ENCODE assay signal across 29 mouse cellular contexts in the genomic region with DNA sequence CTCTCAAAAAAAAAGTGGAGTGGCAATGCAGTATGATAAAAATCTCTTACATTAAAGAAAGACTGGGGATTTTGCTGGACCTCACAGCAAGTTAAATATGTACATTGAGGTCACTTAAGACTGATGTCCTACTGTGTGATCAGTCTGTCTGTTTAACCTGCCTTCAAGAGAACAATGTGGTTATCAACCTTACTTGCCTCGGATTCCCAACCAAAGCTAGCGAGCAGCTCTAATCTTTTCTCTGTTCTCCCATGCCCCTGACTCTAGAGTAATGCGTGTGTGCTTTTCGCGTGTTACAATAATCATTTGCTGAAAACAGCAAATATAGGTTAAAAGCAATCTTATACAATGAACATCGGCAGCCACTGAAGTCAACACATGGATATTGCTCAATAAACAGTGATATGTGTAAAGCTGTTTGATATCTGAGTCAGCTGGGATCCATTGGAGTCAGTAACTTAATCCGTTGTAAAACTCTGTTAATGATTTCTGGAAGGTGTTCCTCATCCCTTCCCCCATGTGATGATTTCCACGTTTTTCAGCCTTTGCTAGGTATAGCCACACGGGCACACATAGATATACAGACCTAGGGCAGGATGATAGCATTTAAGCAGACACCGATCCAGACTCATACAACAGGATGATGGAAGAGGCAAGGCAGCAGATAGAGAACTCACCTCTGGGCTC. TPM values are rescaled to one million over a fixed set of nuclear protein-coding genes. Genes with fewer than 3 reads are reported as not detected.
DNase-seq lines count a peak whose midpoint lies in the region; ATAC-seq and TF ChIP-seq lines count a peak whose summit lies in the region.
"Had no signal": no experiment of that assay in that cellular context is flagged by ENCODE, and none has a peak within 500 bp of the region (broad histone marks: within the 10 kb centered on the region; RNA-seq: fewer than 3 reads in every experiment).

No protein-coding gene starts in this region.

- peak; percentile 68 for ATAC-seq in intestine, embryonic 14.5 days (replicated peaks; ENCODE audit: low FRiP score, low TSS enrichment, low read depth)
- peak; percentile 90 for ATAC-seq in liver, postnatal 0 days
- peak; percentile 79 for ATAC-seq in stomach, postnatal 0 days (ENCODE audit: low FRiP score, low TSS enrichment)
- ATAC-seq: activated CD4-positive, CD25-positive, alpha-beta regulatory T cell, adult 4 months; forebrain, postnatal 0 days; lung, postnatal 0 days; midbrain, embryonic 13.5 days had no signal

- H3K27me3 ChIP-seq in MEL (ENCODE audit: control insufficient read depth in 1 of 2, insufficient read depth in 2 of 2, low read length in 2 of 2): no peaks in the 10 kb centered on the region
- no peaks in the 10 kb centered on the region for H3K27me3 ChIP-seq in intestine, embryonic 14.5 days (replicated peaks; ENCODE audit: control insufficient read depth, insufficient read depth, low read length)
- H3K27me3 ChIP-seq in liver, postnatal 0 days (ENCODE audit: insufficient read depth, low read length): no peaks in the 10 kb centered on the region
- no peaks in the 10 kb centered on the region for H3K27me3 ChIP-seq in stomach, postnatal 0 days (ENCODE audit: control insufficient read depth, insufficient read depth, low read length)
- H3K27me3 ChIP-seq: embryonic facial prominence, embryonic 15.5 days; forebrain, embryonic 12.5 days; limb, embryonic 13.5 days; midbrain, embryonic 13.5 days had no signal

- no peak for TF ChIP-seq RAD21 in MEL (IDR thresholded peaks at IDR 0.05; ENCODE audit: low read depth, low read length)

- no peak for TF ChIP-seq EP300 in MEL (IDR thresholded peaks at IDR 0.05; ENCODE audit: low read depth in 1 of 2, low read length in 2 of 2)
- no peak for TF ChIP-seq EP300 in liver, postnatal 0 days (IDR thresholded peaks at IDR 0.05; ENCODE audit: low read depth)
- TF ChIP-seq EP300 in stomach, postnatal 0 days (optimal IDR thresholded peaks at IDR 0.05): no peak

- H3K27ac ChIP-seq in MEL (ENCODE audit: control insufficient read depth, low read depth, low read length): no peak overlapping the region
- H3K27ac ChIP-seq in intestine, embryonic 14.5 days (ENCODE audit: low read depth): no peak overlapping the region
- H3K27ac ChIP-seq in liver, postnatal 0 days (ENCODE audit: low read depth): 0 out of 2 replicates have a peak overlapping the region, but pooled peaks have one; percentile 31
- H3K27ac ChIP-seq in stomach, postnatal 0 days (replicated peaks): no peak overlapping the region
- no peak overlapping the region for H3K27ac ChIP-seq in left cerebral cortex, adult 2 months
- H3K27ac ChIP-seq: embryonic facial prominence, embryonic 10.5 days; embryonic facial prominence, embryonic 15.5 days; forebrain, embryonic 12.5 days; hindbrain, embryonic 14.5 days; kidney, postnatal 0 days; limb, embryonic 13.5 days; macrophage; midbrain, embryonic 13.5 days had no signal

- no peak for TF ChIP-seq POLR2A in MEL (IDR thresholded peaks at IDR 0.05; ENCODE audit: control insufficient read depth in 1 of 2, insufficient read depth in 1 of 2, low read depth in 1 of 2, low read length in 2 of 2, poor library complexity in 1 of 2)

- H3K79me2 ChIP-seq in MEL (ENCODE audit: control insufficient read depth, insufficient read depth, low read length, poor library complexity): no peaks in the 10 kb centered on the region

- DNase-seq in MEL (ENCODE audit: low read depth, low spot score): no peak
- DNase-seq in intestine, embryonic 14.5 days (ENCODE audit: low spot score): no peak
- DNase-seq in liver, postnatal 0 days: no peak
- DNase-seq in stomach, postnatal 0 days (ENCODE audit: low spot score): peak; percentile 28
- DNase-seq in left cerebral cortex, adult 2 months (ENCODE audit: extremely low spot score in 1 of 2, low spot score in 2 of 2): no peak
- DNase-seq in cerebellum, postnatal 14 days: no peak
- DNase-seq: adrenal gland, adult 2 months; adrenal gland, postnatal 36 days; B cell, adult 2 months; cerebellum, adult 18-20 months; cerebellum, postnatal 25 days; forebrain, postnatal 0 days; heart, postnatal 4 days; kidney, adult 8-10 months; layer of hippocampus, adult 9-11 months; lung, adult 18-20 months; thymus, adult 2 months; thymus, postnatal 4 days had no signal

- no peaks in the 10 kb centered on the region for H3K9me3 ChIP-seq in MEL (replicated peaks; ENCODE audit: insufficient read depth, low read length)
- no peaks in the 10 kb centered on the region for H3K9me3 ChIP-seq in intestine, embryonic 14.5 days (ENCODE audit: control insufficient read depth, low read length)
- H3K9me3 ChIP-seq in liver, postnatal 0 days (ENCODE audit: low read length): no peaks in the 10 kb centered on the region
- H3K9me3 ChIP-seq in stomach, postnatal 0 days (ENCODE audit: control insufficient read depth, low read length): no peaks in the 10 kb centered on the region
- H3K9me3 ChIP-seq: embryonic facial prominence, embryonic 10.5 days; embryonic facial prominence, embryonic 15.5 days; forebrain, embryonic 12.5 days; limb, embryonic 13.5 days; midbrain, embryonic 13.5 days had no signal

- WGBS in intestine, embryonic 14.5 days: 73% methylated on average over 10 of the region's 10 CpGs
- WGBS in liver, postnatal 0 days (ENCODE audit: insufficient replicate concordance): 62% methylated on average over 10 of the region's 10 CpGs
- 52% methylated on average over 10 of the region's 10 CpGs for WGBS in stomach, postnatal 0 days

- no peak overlapping the region for H3K4me3 ChIP-seq in MEL (ENCODE audit: control insufficient read depth in 1 of 2, insufficient read depth in 1 of 2, low read depth in 2 of 2, low read length in 2 of 2)
- no peak overlapping the region for H3K4me3 ChIP-seq in intestine, embryonic 14.5 days (ENCODE audit: low read depth, low read length)
- no peak overlapping the region for H3K4me3 ChIP-seq in liver, postnatal 0 days (ENCODE audit: low read depth, low read length)
- H3K4me3 ChIP-seq in stomach, postnatal 0 days (ENCODE audit: low read depth, low read length): no peak overlapping the region
- H3K4me3 ChIP-seq in left cerebral cortex, adult 2 months: no peak overlapping the region
- H3K4me3 ChIP-seq: embryonic facial prominence, embryonic 10.5 days; embryonic facial prominence, embryonic 15.5 days; forebrain, embryonic 12.5 days; limb, embryonic 13.5 days; midbrain, embryonic 13.5 days had no signal

- no peaks in the 10 kb centered on the region for H3K4me1 ChIP-seq in MEL (ENCODE audit: control insufficient read depth in 1 of 2, insufficient read depth in 2 of 2, low read length in 2 of 2)
- peaks cover 16% of the 10 kb centered on the region; the same call in 1 of the 2 replicates for H3K4me1 ChIP-seq in intestine, embryonic 14.5 days (replicated peaks; ENCODE audit: control insufficient read depth, insufficient read depth, low read length)
- H3K4me1 ChIP-seq in liver, postnatal 0 days (ENCODE audit: insufficient read depth): no peaks in the 10 kb centered on the region
- no peaks in the 10 kb centered on the region for H3K4me1 ChIP-seq in stomach, postnatal 0 days (replicated peaks; ENCODE audit: control insufficient read depth, insufficient read depth)
- H3K4me1 ChIP-seq: embryonic facial prominence, embryonic 10.5 days; embryonic facial prominence, embryonic 15.5 days; forebrain, embryonic 12.5 days; limb, embryonic 13.5 days; midbrain, embryonic 13.5 days had no signal

- H3K9ac ChIP-seq in MEL (ENCODE audit: control insufficient read depth, low read depth, low read length, poor library complexity, severe bottlenecking): no peak overlapping the region
- no peak overlapping the region for H3K9ac ChIP-seq in intestine, embryonic 14.5 days (ENCODE audit: low read length)
- no peak overlapping the region for H3K9ac ChIP-seq in liver, postnatal 0 days (replicated peaks)
- H3K9ac ChIP-seq in stomach, postnatal 0 days (ENCODE audit: low read length): no peak overlapping the region
- H3K9ac ChIP-seq: embryonic facial prominence, embryonic 15.5 days; forebrain, embryonic 12.5 days; forebrain, postnatal 0 days; hindbrain, embryonic 14.5 days; limb, embryonic 13.5 days; midbrain, embryonic 13.5 days had no signal

- no peaks in the 10 kb centered on the region for H3K36me3 ChIP-seq in MEL (ENCODE audit: control insufficient read depth in 1 of 2, insufficient read depth in 2 of 2, low read length in 2 of 2)
- H3K36me3 ChIP-seq in intestine, embryonic 14.5 days (ENCODE audit: control insufficient read depth, insufficient read depth, low read length): no peaks in the 10 kb centered on the region
- peaks cover 3% of the 10 kb centered on the region; the same call in 1 of the 2 replicates for H3K36me3 ChIP-seq in liver, postnatal 0 days (replicated peaks; ENCODE audit: insufficient read depth, low read length)
- H3K36me3 ChIP-seq in stomach, postnatal 0 days (ENCODE audit: control insufficient read depth, insufficient read depth, low read length): peaks cover 3% of the 10 kb centered on the region; the same call in 1 of the 2 replicates
- H3K36me3 ChIP-seq: embryonic facial prominence, embryonic 10.5 days; forebrain, embryonic 12.5 days; limb, embryonic 13.5 days; midbrain, embryonic 13.5 days had no signal

- TF ChIP-seq CTCF in MEL (IDR thresholded peaks at IDR 0.05 in 2 of 3, conservative IDR thresholded peaks at IDR 0.05 in 1 of 3; ENCODE audit: control insufficient read depth in 1 of 3, insufficient read depth in 1 of 3, low read depth in 2 of 3, low read length in 3 of 3, poor library complexity in 1 of 3, severe bottlenecking in 1 of 3): no peak
- no peak for TF ChIP-seq CTCF in liver, postnatal 0 days (IDR thresholded peaks at IDR 0.05; ENCODE audit: low read depth)
- no peak for TF ChIP-seq CTCF in stomach, postnatal 0 days (IDR thresholded peaks at IDR 0.05; ENCODE audit: low read depth)
- TF ChIP-seq CTCF in left cerebral cortex, adult 2 months (IDR thresholded peaks at IDR 0.05): no peak

- no peak overlapping the region for H3K4me2 ChIP-seq in intestine, embryonic 14.5 days (ENCODE audit: low read length)
- peak overlapping the region; percentile 4; the same call in 1 of the 2 replicates for H3K4me2 ChIP-seq in liver, postnatal 0 days (ENCODE audit: low read depth, low read length)
- no peak overlapping the region for H3K4me2 ChIP-seq in stomach, postnatal 0 days (replicated peaks; ENCODE audit: low read depth)
- H3K4me2 ChIP-seq: embryonic facial prominence, embryonic 15.5 days; forebrain, embryonic 12.5 days; heart, embryonic 11.5 days; hindbrain, embryonic 14.5 days; limb, embryonic 13.5 days; midbrain, embryonic 13.5 days had no signal

- intact Hi-C loops in left cerebral cortex, adult 2 months (cut with DNase I): no loop called here

RNA-seq across cellular contexts. Expression of a gene that starts 21.1 kb away (rescaled TPM):
- total RNA-seq in MEL (2012; rRNA removed): 20.0 and 26.4 TPM in 2 replicates
- polyA plus RNA-seq in MEL (2012; ENCODE audit: insufficient read depth in 1 of 2, insufficient read length in 2 of 2, low read depth in 1 of 2, low replicate concordance in 2 of 2, missing spikeins in 1 of 2): 10 to 100 TPM; 37.1 to 64.1 TPM
- 97.9 and 101 TPM in 2 replicates for polyA plus RNA-seq in intestine, embryonic 14.5 days (2014; fragmentation: Nextera tagmentation; extraction: Ambion mirVana)
- 30.7 and 31.2 TPM in 2 replicates for polyA plus RNA-seq in liver, postnatal 0 days (2015; fragmentation: Nextera tagmentation; extraction: Ambion mirVana)
- polyA plus RNA-seq in stomach, postnatal 0 days (2015; fragmentation: Nextera tagmentation; extraction: Ambion mirVana): 87.8 and 92.4 TPM in 2 replicates
- total RNA-seq in left cerebral cortex, adult 2 months (2021): 10 to 100 TPM; 39.2 to 46.4 TPM

RNA-seq across cellular contexts. Expression of a gene that starts 25.2 kb away (rescaled TPM):
- 6.7 and 7.5 TPM in 2 replicates for total RNA-seq in MEL (2012; rRNA removed)
- polyA plus RNA-seq in MEL (2012; ENCODE audit: insufficient read depth in 1 of 2, insufficient read length in 2 of 2, low read depth in 1 of 2, low replicate concordance in 2 of 2, missing spikeins in 1 of 2): 1 to 10 TPM in 1 of 2 experiments, not detected in 1; 9.4 TPM
- polyA plus RNA-seq in intestine, embryonic 14.5 days (2014; fragmentation: Nextera tagmentation; extraction: Ambion mirVana): 8.9 and 9.2 TPM in 2 replicates
- 5.0 and 5.6 TPM in 2 replicates for polyA plus RNA-seq in liver, postnatal 0 days (2015; fragmentation: Nextera tagmentation; extraction: Ambion mirVana)
- polyA plus RNA-seq in stomach, postnatal 0 days (2015; fragmentation: Nextera tagmentation; extraction: Ambion mirVana): 9.2 and 9.4 TPM in 2 replicates
- total RNA-seq in left cerebral cortex, adult 2 months (2021): 1 to 10 TPM; 1.5 to 1.6 TPM

RNA-seq across cellular contexts. Expression of a gene that starts 25.3 kb away (rescaled TPM):
- total RNA-seq in MEL (2012; rRNA removed): 40.1 and 40.6 TPM in 2 replicates
- 10 to 100 TPM; 33.2 to 51.2 TPM for polyA plus RNA-seq in MEL (2012; ENCODE audit: insufficient read depth in 1 of 2, insufficient read length in 2 of 2, low read depth in 1 of 2, low replicate concordance in 2 of 2, missing spikeins in 1 of 2)
- polyA plus RNA-seq in intestine, embryonic 14.5 days (2014; fragmentation: Nextera tagmentation; extraction: Ambion mirVana): 10.1 and 11.2 TPM in 2 replicates
- 1.9 and 2.0 TPM in 2 replicates for polyA plus RNA-seq in liver, postnatal 0 days (2015; fragmentation: Nextera tagmentation; extraction: Ambion mirVana)
- 3.5 and 3.6 TPM in 2 replicates for polyA plus RNA-seq in stomach, postnatal 0 days (2015; fragmentation: Nextera tagmentation; extraction: Ambion mirVana)
- total RNA-seq in left cerebral cortex, adult 2 months (2021): 1 to 10 TPM; 3.0 to 3.1 TPM
